Mouse (Mus musculus) forebrain, embryonic 11.5 days (tissue): Measurements from ENCODE around the gene Cntn2. TPM values are rescaled to one million over a fixed set of nuclear protein-coding genes. Genes with fewer than 3 reads are reported as not detected.

Experiments used
- ATAC-seq: fragments of 200-750 bp; cut with Nextera tagmentation; replicated peaks from 2 replicates; pipeline ENCODE4 v1.8.0; 2017; ENCODE audit warnings: moderate TSS enrichment; ENCODE audit not compliant: low FRiP score
- DNase-seq: peaks from one replicate; pipeline ENCODE4 v3.0.0-alpha.2; 2017; ENCODE audit warnings: low spot score
- H3K27ac ChIP-seq: fragments of 300-500 bp; sonication (generic); 2 replicates; pipeline ENCODE4 v1.5.1; 2014; ENCODE audit warnings: low read depth, low read length
- H3K27me3 ChIP-seq: fragments of 300-500 bp; sonication (generic); 2 replicates; pipeline ENCODE4 v1.6.1; 2014; ENCODE audit warnings: mild to moderate bottlenecking, low read length, mixed read lengths; ENCODE audit not compliant: control insufficient read depth, insufficient read depth
- H3K36me3 ChIP-seq: fragments of 300-500 bp; sonication (generic); 2 replicates; pipeline ENCODE4 v1.6.1; 2014; ENCODE audit warnings: mild to moderate bottlenecking, low read length, moderate library complexity, mixed read lengths; ENCODE audit not compliant: control insufficient read depth, insufficient read depth
- H3K4me1 ChIP-seq: fragments of 300-500 bp; sonication (generic); replicated peaks from 2 replicates; pipeline ENCODE4 v1.6.1; 2014; ENCODE audit warnings: low read length, mixed read lengths; ENCODE audit not compliant: control insufficient read depth, insufficient read depth
- H3K4me2 ChIP-seq: fragments of 300-500 bp; sonication (generic); 2 replicates; pipeline ENCODE4 v1.6.1; 2014; ENCODE audit warnings: low read depth, mild to moderate bottlenecking, low read length, moderate library complexity, mixed read lengths; ENCODE audit not compliant: severe bottlenecking
- H3K4me3 ChIP-seq: fragments of 300-500 bp; sonication (generic); 2 replicates; pipeline ENCODE4 v1.5.1; 2014; ENCODE audit warnings: low read depth, low read length
- H3K9ac ChIP-seq: fragments of 300-500 bp; sonication (generic); 2 replicates; pipeline ENCODE4 v1.6.1; 2014; ENCODE audit warnings: low read length
- H3K9me3 ChIP-seq: fragments of 300-500 bp; sonication (generic); 2 replicates; pipeline ENCODE4 v1.6.1; 2016; ENCODE audit warnings: low read length, mixed read lengths; ENCODE audit not compliant: control insufficient read depth
- WGBS: fragments of 180-500 bp; shearing (Covaris S2); extraction: QIAGEN DNeasy Blood & Tissue Kit; methylation state at CpG from one replicate; pipeline ENCODE4 v1.1.7; 2014; 5-methylcytosine and 5-hydroxymethylcytosine counted together
- polyA plus RNA-seq: library from polyadenylated mRNA; unstranded; fragments of >200 nt; fragmentation: Nextera tagmentation; extraction: Ambion mirVana; gene quantifications from 2 replicates; pipeline ENCODE4 v1.2.1, GENCODE M21; 2014

Gene Cntn2
- polyA plus RNA-seq, 1 experiment from 2014 or later, result 16.9 TPM

DNA sequence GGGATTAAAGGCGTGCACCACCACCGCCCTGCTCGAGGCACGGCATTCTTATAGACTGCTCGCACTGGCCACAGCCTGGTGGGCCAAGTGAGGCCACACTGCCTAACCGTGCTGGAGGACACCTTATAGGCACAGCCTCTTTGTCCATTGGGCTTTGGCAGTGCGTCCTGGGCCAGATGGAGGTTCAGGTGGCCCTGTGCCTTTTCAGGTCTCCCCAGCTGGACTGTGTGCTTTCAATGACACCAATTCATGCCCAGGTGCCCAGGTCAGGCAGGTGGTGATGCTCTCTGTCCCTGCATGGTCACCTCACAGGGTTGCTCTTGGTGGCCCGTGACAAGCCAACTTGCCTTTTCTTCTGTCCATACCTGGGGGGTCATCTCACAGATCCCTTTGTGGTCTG, 33.8 kb upstream of the Cntn2 start:
- Histone ChIP-seq H3K27ac (no peak overlapping the region), H3K4me3 (no peak overlapping the region), H3K9me3 (no peaks in the 10 kb centered on the region), H3K36me3 (no peaks in the 10 kb centered on the region), H3K4me1 (peaks cover 6% of the 10 kb centered on the region; the same call in 1 of the 2 replicates), H3K4me2 (no peak overlapping the region), H3K9ac (no peak overlapping the region), H3K27me3 (no peaks in the 10 kb centered on the region)
- no peak for DNase-seq
- ATAC-seq, result no peak
- WGBS, result 96% methylated on average over 8 of the region's 8 CpGs

DNA sequence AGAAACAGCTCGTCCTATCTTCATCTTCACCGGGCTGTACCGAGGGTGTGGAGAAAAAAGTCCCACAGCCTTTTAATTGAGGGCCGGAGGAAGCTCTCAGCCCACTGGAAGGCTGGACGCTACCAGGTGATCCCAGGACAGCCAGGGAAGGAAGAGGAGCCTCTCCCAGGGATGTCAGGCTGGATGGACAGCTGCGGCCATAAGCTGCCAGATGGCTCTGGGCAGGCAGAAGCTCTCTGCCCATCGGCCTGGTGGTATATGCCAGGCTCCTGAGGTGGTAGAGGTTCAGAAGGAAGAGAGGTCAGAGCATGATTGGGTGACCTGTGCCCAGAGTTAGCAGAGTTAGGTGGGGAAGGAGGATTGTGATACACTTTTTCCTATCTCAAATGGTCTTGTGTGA, 29.8 kb upstream of the Cntn2 start:
- H3K9me3 ChIP-seq, result no peaks in the 10 kb centered on the region
- no peaks in the 10 kb centered on the region for H3K4me1 ChIP-seq
- H3K4me3 ChIP-seq, result no peak overlapping the region
- H3K27ac ChIP-seq, result no peak overlapping the region
- 95% methylated on average over 7 of the region's 7 CpGs for WGBS
- no peaks in the 10 kb centered on the region for H3K27me3 ChIP-seq
- ATAC-seq (no peak), DNase-seq (no peak)
- H3K4me2 ChIP-seq, result no peak overlapping the region
- H3K36me3 ChIP-seq, result no peaks in the 10 kb centered on the region
- H3K9ac ChIP-seq, result no peak overlapping the region

DNA sequence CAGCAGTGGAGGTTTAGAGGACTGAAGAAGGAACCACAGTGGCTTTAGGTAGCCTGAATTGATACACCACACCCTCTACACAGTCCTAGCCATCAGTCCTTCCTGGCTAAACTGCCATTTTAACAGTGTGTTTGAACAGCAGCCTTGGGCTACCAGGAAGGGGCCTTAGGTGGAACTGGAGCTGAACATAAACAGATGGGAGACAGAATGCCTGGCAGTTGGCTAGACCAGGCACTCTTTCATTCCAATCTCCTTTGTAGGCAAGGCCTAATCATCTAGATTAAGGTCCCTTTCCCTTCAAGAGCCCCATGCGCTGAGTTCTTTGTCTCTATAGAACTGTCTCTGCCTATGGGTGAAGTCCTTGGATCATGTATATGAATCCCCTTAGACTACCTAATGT, 28.6 kb upstream of the Cntn2 start:
- Histone ChIP-seq H3K36me3 (no peaks in the 10 kb centered on the region), H3K9me3 (no peaks in the 10 kb centered on the region), H3K4me3 (no peak overlapping the region), H3K27ac (no peak overlapping the region), H3K27me3 (no peaks in the 10 kb centered on the region), H3K4me1 (no peaks in the 10 kb centered on the region), H3K4me2 (no peak overlapping the region), H3K9ac (no peak overlapping the region)
- ATAC-seq, result no peak
- no peak for DNase-seq
- 95% methylated on average over 1 of the region's 1 CpGs for WGBS

DNA sequence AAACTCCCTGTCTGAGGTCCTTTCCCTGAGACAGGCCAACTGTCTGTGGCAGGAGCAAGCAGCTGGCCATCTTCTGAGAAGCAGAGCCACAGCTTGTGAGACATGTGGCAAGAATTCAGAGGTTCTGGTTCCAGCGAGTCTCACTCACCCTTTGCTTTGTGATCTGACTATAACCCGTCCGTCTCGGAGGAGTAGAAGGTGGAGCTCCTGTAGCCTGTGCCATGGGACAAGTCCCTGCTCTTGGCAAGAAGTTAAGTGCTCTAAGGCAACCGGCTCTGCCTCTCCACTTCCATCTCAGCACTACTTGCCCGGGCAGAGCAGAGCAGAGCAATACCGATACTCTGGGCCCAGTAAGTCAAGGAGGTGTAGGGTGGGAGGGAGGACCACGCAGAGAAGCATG, 27.9 kb upstream of the Cntn2 start:
- H3K36me3 ChIP-seq, result no peaks in the 10 kb centered on the region
- H3K4me2 ChIP-seq, result no peak overlapping the region
- H3K27me3 ChIP-seq, result no peaks in the 10 kb centered on the region
- no peak for ATAC-seq
- WGBS, result 96% methylated on average over 8 of the region's 8 CpGs
- H3K4me1 ChIP-seq, result no peaks in the 10 kb centered on the region
- H3K9ac ChIP-seq, result no peak overlapping the region
- no peak overlapping the region for H3K27ac ChIP-seq
- DNase-seq, result no peak
- no peaks in the 10 kb centered on the region for H3K9me3 ChIP-seq
- H3K4me3 ChIP-seq, result no peak overlapping the region

DNA sequence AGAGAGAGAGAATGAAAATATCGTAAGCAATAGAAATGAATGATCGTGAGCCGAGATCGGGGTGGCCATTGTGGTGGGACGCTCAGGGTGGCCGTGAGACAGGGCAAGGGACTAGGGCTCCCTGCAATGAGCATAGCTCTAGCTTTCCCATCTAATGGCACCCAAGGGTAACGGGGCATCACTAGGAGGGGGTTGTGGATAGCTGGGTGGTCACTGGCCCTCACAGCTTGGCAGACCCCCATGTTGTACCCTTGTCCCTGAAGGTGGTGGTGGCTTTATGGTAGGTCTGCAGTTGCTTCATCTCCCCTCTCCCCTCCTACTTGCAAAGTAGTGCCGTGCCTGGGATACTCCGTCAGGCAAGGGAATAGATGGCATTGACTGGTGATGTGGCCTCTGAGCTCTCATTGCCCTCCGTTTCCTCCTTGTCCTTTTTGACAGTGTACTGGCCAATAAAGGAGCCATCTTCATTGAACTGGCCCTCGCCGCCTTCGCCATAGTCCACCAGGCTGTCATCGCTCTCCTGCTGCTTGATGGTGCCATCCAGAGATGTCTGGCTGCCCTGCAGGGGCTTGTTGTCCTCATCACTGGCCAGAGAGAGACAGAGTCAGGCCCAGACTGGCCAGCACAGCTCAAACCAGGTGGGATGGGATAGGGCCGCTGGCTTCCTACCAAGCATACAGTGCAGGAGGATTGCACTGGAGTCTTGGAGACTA, 27.2 kb upstream of the Cntn2 start:
- DNase-seq, result no peak
- Histone ChIP-seq H3K4me1 (no peaks in the 10 kb centered on the region), H3K27ac (no peak overlapping the region), H3K9ac (no peak overlapping the region), H3K4me3 (no peak overlapping the region), H3K36me3 (no peaks in the 10 kb centered on the region), H3K9me3 (no peaks in the 10 kb centered on the region), H3K27me3 (no peaks in the 10 kb centered on the region), H3K4me2 (no peak overlapping the region)
- no peak for ATAC-seq
- WGBS, result 95% methylated on average over 15 of the region's 15 CpGs

DNA sequence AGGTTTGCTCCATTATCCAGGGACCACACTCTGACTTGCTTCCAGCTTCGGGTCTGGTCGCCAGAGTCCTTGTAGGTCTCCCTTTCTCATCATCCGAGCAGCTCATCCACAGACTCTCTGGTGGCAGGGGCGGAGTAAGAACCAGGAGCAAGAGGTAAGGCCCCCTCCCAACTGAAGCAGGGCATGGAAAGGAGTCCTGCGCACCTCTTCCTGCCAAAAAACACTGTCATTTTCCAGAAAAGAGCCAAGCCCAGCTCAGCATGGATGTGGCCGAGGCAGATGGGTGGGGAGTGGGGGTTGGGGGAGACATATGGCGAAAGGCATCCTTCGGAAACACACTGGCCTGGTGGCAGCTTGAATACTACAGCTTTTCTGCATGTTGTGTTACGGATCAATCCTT, 26.5 kb upstream of the Cntn2 start:
- no peak overlapping the region for H3K4me3 ChIP-seq
- no peaks in the 10 kb centered on the region for H3K27me3 ChIP-seq
- DNase-seq (no peak), ATAC-seq (no peak)
- H3K36me3 ChIP-seq, result no peaks in the 10 kb centered on the region
- H3K4me2 ChIP-seq, result no peak overlapping the region
- H3K4me1 ChIP-seq, result no peaks in the 10 kb centered on the region
- no peaks in the 10 kb centered on the region for H3K9me3 ChIP-seq
- 84% methylated on average over 9 of the region's 9 CpGs for WGBS
- no peak overlapping the region for H3K9ac ChIP-seq
- H3K27ac ChIP-seq, result no peak overlapping the region

DNA sequence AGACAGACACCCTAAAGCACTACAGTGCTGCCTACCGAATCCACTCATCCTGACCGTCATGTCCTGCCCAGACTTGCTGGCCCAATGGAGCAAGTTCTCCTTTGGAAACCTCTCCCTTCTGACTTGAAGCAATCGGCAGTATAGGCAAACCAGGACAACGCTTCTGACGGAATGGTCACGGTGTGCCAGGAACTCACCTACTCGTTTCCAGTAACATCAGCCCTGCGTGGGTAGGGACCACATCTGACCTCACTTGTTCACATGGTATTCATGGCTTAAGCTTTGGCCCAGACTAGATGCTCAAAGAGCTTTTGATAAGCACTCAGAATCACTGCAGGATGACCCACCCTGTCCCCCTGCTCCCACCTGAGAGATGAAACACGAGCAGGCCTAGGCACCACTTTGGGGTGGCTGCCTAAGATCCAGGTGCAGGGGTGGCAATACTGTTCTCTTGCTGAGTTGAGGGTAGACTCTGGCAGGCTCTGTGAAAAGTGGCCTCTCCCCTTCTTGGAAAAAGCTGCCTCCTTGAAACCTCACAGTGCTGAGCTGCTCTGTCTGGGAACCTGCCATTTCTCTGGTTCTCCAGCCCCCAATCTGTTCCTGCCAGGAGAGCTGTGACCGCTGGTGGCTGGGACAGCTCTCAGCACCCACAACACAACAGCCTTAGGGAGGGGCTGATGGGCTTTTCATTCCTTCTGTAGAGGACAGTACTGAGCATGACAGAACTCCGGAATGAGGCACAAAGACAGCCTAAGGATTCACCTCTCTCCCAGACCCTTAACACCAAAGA, 24.5 kb upstream of the Cntn2 start:
- peaks cover 2% of the 10 kb centered on the region; the same call in 1 of the 2 replicates for H3K4me1 ChIP-seq
- H3K27ac ChIP-seq, result no peak overlapping the region
- no peak overlapping the region for H3K9ac ChIP-seq
- WGBS, result 82% methylated on average over 11 of the region's 11 CpGs
- no peaks in the 10 kb centered on the region for H3K27me3 ChIP-seq
- H3K9me3 ChIP-seq, result no peaks in the 10 kb centered on the region
- no peak overlapping the region for H3K4me3 ChIP-seq
- ATAC-seq (no peak), DNase-seq (no peak)
- no peak overlapping the region for H3K4me2 ChIP-seq
- no peaks in the 10 kb centered on the region for H3K36me3 ChIP-seq

DNA sequence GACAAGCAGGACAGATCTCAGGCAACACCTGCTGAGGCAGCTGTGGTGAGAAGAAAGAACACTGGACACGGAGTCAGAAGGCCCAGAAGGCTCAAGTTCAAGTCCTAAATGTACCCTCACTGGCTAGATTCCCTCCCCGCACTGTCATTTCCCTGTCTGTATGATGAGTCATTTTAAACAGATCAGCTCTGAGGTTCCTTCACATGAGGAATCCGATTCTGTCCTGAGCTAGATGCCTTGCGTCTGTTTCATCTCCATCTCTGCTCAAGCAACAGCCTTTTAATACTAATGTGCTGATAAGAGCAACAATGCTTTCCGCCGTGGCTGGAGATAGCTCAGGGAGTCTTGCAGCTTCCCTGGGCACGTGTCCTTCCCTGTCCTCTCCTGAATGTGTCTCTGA, 22.7 kb upstream of the Cntn2 start:
- DNase-seq (no peak), ATAC-seq (no peak)
- 80% methylated on average over 7 of the region's 7 CpGs for WGBS
- H3K36me3 ChIP-seq, result no peaks in the 10 kb centered on the region
- H3K4me2 ChIP-seq, result no peak overlapping the region
- H3K9ac ChIP-seq, result no peak overlapping the region
- H3K27me3 ChIP-seq, result no peaks in the 10 kb centered on the region
- H3K9me3 ChIP-seq, result no peaks in the 10 kb centered on the region
- no peak overlapping the region for H3K27ac ChIP-seq
- no peak overlapping the region for H3K4me3 ChIP-seq
- peaks cover 6% of the 10 kb centered on the region; the same call in 1 of the 2 replicates for H3K4me1 ChIP-seq

DNA sequence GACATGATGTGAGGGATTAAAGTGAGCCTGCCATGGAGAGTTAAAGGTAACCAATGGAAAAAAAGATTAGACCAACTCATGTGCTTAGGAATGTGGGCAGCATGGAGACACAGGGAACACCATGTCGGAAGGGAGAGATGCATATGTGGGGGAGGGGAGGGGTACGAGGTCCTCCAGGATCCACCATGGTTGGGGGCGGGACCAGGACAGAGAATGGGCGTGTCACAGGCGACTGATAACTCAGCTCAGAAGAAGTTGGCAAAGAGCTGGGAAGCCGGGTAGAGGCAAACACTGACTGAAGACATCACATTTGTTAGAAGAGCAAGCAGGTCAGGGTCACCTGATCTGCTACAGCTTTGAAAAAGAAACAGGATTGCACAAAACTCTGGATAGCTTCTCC, 21.9 kb upstream of the Cntn2 start:
- ATAC-seq, result no peak
- peaks cover 6% of the 10 kb centered on the region; the same call in 1 of the 2 replicates for H3K4me1 ChIP-seq
- H3K4me2 ChIP-seq, result no peak overlapping the region

More for the DNA sequence above, 21.9 kb upstream of the Cntn2 start:
- 44% methylated on average over 6 of the region's 6 CpGs for WGBS
- no peak overlapping the region for H3K4me3 ChIP-seq
- no peak overlapping the region for H3K27ac ChIP-seq
- no peaks in the 10 kb centered on the region for H3K27me3 ChIP-seq
- H3K36me3 ChIP-seq, result no peaks in the 10 kb centered on the region
- no peaks in the 10 kb centered on the region for H3K9me3 ChIP-seq
- DNase-seq, result no peak
- H3K9ac ChIP-seq, result no peak overlapping the region
